12 mouse cellular contexts compared by ENCODE assay signal in genomic region chr7:49055273-49055672, GRCm38 (mm10).
DNase-seq lines count a peak whose midpoint lies in the region; ATAC-seq and TF ChIP-seq lines count a peak whose summit lies in the region.
"Had no signal": no experiment of that assay in that cellular context is flagged by ENCODE, and none has a peak within 500 bp of the region (broad histone marks: within the 10 kb centered on the region; RNA-seq: fewer than 3 reads in every experiment).

No protein-coding gene starts in this region.

- WGBS in midbrain, postnatal 0 days, result 68% methylated on average over 10 of the region's 10 CpGs
- 82% methylated on average over 10 of the region's 10 CpGs for WGBS in kidney, adult 2 months

- intact Hi-C loops in gastrocnemius, adult 2 months (cut with DNase I), result no loop called here
- intact Hi-C loops in heart, postnatal 10 days (cut with DNase I), result loop anchor here (10.0 kb wide), 2 partner anchors 60 to 100 kb away; no protein-coding TSS in a partner anchor
- intact Hi-C loops in left cerebral cortex, postnatal 25 days (cut with DNase I), result no loop called here

- no peak for TF ChIP-seq POLR2A in kidney, adult 2 months (IDR thresholded peaks at IDR 0.05; ENCODE audit: low read depth, low read length)

- TF ChIP-seq CTCF in gastrocnemius, adult 2 months (IDR thresholded peaks at IDR 0.05), result no peak
- TF ChIP-seq CTCF in midbrain, postnatal 0 days (IDR thresholded peaks at IDR 0.05), result no peak
- no peak for TF ChIP-seq CTCF in kidney, adult 2 months (conservative IDR thresholded peaks at IDR 0.05; ENCODE audit: insufficient read depth, insufficient read length, low read depth, low read length)

- H3K9ac ChIP-seq in midbrain, postnatal 0 days (replicated peaks; ENCODE audit: low read length, poor library complexity, severe bottlenecking), result no peak overlapping the region
- H3K9ac ChIP-seq: liver, embryonic 13.5 days had no signal

- no peaks in the 10 kb centered on the region for H3K27me3 ChIP-seq in midbrain, postnatal 0 days (ENCODE audit: insufficient read depth, low read length)
- H3K27me3 ChIP-seq in kidney, adult 2 months (replicated peaks; ENCODE audit: control insufficient read depth, insufficient read depth, low read length), result no peaks in the 10 kb centered on the region

- H3K4me2 ChIP-seq in midbrain, postnatal 0 days (ENCODE audit: low read depth, low read length, poor library complexity, severe bottlenecking), result no peak overlapping the region
- H3K4me2 ChIP-seq: liver, embryonic 13.5 days had no signal

- H3K36me3 ChIP-seq in midbrain, postnatal 0 days (ENCODE audit: insufficient read depth, low read length), result no peaks in the 10 kb centered on the region
- H3K36me3 ChIP-seq in kidney, adult 2 months (ENCODE audit: control insufficient read depth, insufficient read depth, low read length), result no peaks in the 10 kb centered on the region
- H3K36me3 ChIP-seq: liver, embryonic 13.5 days had no signal

- DNase-seq in gastrocnemius, adult 2 months, result peak; percentile 22
- no peak for DNase-seq in gastrocnemius, postnatal 10 days
- peak; percentile 30 for DNase-seq in right cerebral cortex, postnatal 14 days
- no peak for DNase-seq in right cerebral cortex, adult 18-20 months
- peak; percentile 60 to 68 for DNase-seq in heart, postnatal 10 days
- DNase-seq in midbrain, postnatal 0 days (ENCODE audit: low spot score), result peak; percentile 78
- DNase-seq in kidney, adult 2 months, result no peak
- no peak for DNase-seq in left cerebral cortex, postnatal 25 days (ENCODE audit: low spot score in 2 of 2)
- DNase-seq: gastrocnemius, postnatal 14 days; kidney, adult 11 months; liver, embryonic 13.5 days had no signal

- peak; percentile 50; the same call in 1 of the 2 replicates for ATAC-seq in midbrain, postnatal 0 days (ENCODE audit: low FRiP score)

- no peak overlapping the region for H3K4me3 ChIP-seq in gastrocnemius, adult 2 months
- H3K4me3 ChIP-seq in midbrain, postnatal 0 days (ENCODE audit: low read depth, low read length), result no peak overlapping the region
- no peak overlapping the region for H3K4me3 ChIP-seq in kidney, adult 2 months (ENCODE audit: insufficient read depth, low read depth, low read length)
- H3K4me3 ChIP-seq: liver, embryonic 13.5 days; megakaryocyte, embryonic 14.5 days had no signal

- H3K4me1 ChIP-seq in midbrain, postnatal 0 days (ENCODE audit: insufficient read depth, low read length), result peaks cover 3% of the 10 kb centered on the region; the same call in 1 of the 2 replicates
- H3K4me1 ChIP-seq in kidney, adult 2 months (ENCODE audit: control insufficient read depth, insufficient read depth, low read length), result no peaks in the 10 kb centered on the region
- H3K4me1 ChIP-seq: liver, embryonic 13.5 days; megakaryocyte, embryonic 14.5 days had no signal

- H3K9me3 ChIP-seq in midbrain, postnatal 0 days (ENCODE audit: low read length), result no peaks in the 10 kb centered on the region
- H3K9me3 ChIP-seq: liver, embryonic 13.5 days; megakaryocyte, embryonic 14.5 days had no signal

- H3K27ac ChIP-seq in gastrocnemius, adult 2 months, result no peak overlapping the region
- no peak overlapping the region for H3K27ac ChIP-seq in midbrain, postnatal 0 days (ENCODE audit: low read depth, low read length)
- H3K27ac ChIP-seq in kidney, adult 2 months (ENCODE audit: insufficient read depth, low read depth, low read length), result no peak overlapping the region
- H3K27ac ChIP-seq: liver, embryonic 13.5 days had no signal

Comparison
In these comparisons a context has a peak if more than half of its experiments do, and no peak if none do; other contexts are left out.
1. DNase-seq: peak in gastrocnemius, adult 2 months (single experiment), right cerebral cortex, postnatal 14 days (single experiment), heart, postnatal 10 days (2 of 2) and midbrain, postnatal 0 days (single experiment); none in gastrocnemius, postnatal 10 days (single experiment), right cerebral cortex, adult 18-20 months (single experiment), kidney, adult 2 months (single experiment) and left cerebral cortex, postnatal 25 days (0 of 2).